Mouse (Mus musculus): ENCODE measurements around the gene Ppm1n. TPM values are rescaled to one million over a fixed set of nuclear protein-coding genes. Genes with fewer than 3 reads are reported as not detected.

Ppm1n gene
- 0.17 and 0.21 TPM in 2 replicates for polyA plus RNA-seq (2015; fragmentation: Nextera tagmentation; extraction: Ambion mirVana)

DNA sequence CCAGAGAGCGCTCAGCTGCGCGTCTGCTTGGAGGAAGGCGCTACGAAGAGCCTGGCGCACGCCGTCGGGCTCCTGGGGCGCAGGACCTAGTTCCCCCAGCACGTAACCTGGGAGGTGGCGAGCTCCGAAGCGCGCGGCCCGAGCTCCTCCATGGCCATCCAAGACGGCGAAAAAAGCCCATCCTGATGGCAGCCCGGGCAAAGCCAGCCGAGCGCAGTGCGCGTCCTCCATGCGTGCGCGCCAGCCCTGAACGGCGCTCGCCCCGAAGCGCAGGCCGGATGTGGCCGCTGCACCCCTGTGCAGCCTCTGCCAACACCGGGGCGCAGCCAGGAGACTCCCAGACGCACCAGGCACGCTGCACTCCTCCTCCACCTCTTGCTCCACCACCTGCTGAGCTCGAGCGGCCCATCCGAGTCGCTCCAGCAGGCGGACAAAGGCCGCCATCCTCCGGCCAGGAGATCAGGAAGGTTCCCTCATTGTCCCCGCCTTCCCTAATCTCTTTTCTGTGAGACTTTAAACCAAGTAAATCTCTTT, at the start of gene Ppm1n:
Gene Ppm1n, minus strand, starts transcription at position 484 of the 534 bp plus-strand sequence.
- Histone ChIP-seq H3K9ac (ENCODE audit: low read length) (no peak within 1 kb of the TSS), H3K27ac (replicated peaks) (no peak within 1 kb of the TSS), H3K4me3 (ENCODE audit: low read depth, low read length) (peak within 1 kb of the TSS; percentile 23), H3K27me3 (ENCODE audit: control insufficient read depth, insufficient read depth, low read length) (peaks cover 13% of the 10 kb centered on the region; the same call in 1 of the 2 replicates), H3K9me3 (ENCODE audit: control insufficient read depth, low read length) (no peaks in the 10 kb centered on the region), H3K36me3 (ENCODE audit: control insufficient read depth, insufficient read depth, low read length) (no peaks in the 10 kb centered on the region), H3K4me2 (replicated peaks; ENCODE audit: low read depth) (peak within 1 kb of the TSS; percentile 43), H3K4me1 (replicated peaks; ENCODE audit: control insufficient read depth, insufficient read depth) (no peaks in the 10 kb centered on the region)
- no peak for ATAC-seq (ENCODE audit: low FRiP score, low TSS enrichment)
- TF ChIP-seq EP300 (optimal IDR thresholded peaks at IDR 0.05) (no peak), CTCF (IDR thresholded peaks at IDR 0.05; ENCODE audit: low read depth) (0 out of 2 replicates have a peak, but pooled peaks have one; percentile 21)
- WGBS: under 1% methylated on average over 36 of the region's 46 CpGs
- DNase-seq (ENCODE audit: low spot score): no peak

DNA sequence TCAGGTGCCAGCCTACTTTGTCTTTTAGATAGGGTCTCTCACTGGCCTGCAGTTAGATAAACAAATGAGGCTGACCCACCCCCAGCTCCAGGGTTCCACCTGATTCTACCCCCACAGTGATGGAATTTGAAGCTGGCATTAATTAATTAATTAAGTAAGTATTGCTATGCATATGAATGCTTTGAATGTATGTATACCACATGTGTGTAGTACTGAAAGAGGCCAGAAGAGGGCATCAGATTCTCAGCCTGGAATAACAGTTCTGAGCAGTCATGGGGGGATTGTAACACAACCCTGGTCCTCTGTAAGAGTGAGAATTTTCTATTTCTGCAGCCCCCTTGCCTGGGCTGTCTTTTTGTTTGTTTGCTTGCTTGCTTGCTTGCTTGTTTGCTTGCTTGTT, 48.6 kb upstream of the Ppm1n start:
- H3K9ac ChIP-seq (ENCODE audit: low read length): no peak overlapping the region
- no peak overlapping the region for H3K4me3 ChIP-seq (ENCODE audit: low read depth, low read length)
- H3K4me1 ChIP-seq (replicated peaks; ENCODE audit: control insufficient read depth, insufficient read depth): peaks cover 3% of the 10 kb centered on the region; the same call in 1 of the 2 replicates
- DNase-seq (ENCODE audit: low spot score) (no peak), ATAC-seq (ENCODE audit: low FRiP score, low TSS enrichment) (no peak)
- no peaks in the 10 kb centered on the region for H3K36me3 ChIP-seq (ENCODE audit: control insufficient read depth, insufficient read depth, low read length)
- H3K9me3 ChIP-seq (ENCODE audit: control insufficient read depth, low read length): no peaks in the 10 kb centered on the region
- no peak overlapping the region for H3K27ac ChIP-seq (replicated peaks)
- H3K4me2 ChIP-seq (replicated peaks; ENCODE audit: low read depth): no peak overlapping the region
- no peaks in the 10 kb centered on the region for H3K27me3 ChIP-seq (ENCODE audit: control insufficient read depth, insufficient read depth, low read length)
- TF ChIP-seq CTCF (IDR thresholded peaks at IDR 0.05; ENCODE audit: low read depth): peak; percentile 59
- no peak for TF ChIP-seq EP300 (optimal IDR thresholded peaks at IDR 0.05)

DNA sequence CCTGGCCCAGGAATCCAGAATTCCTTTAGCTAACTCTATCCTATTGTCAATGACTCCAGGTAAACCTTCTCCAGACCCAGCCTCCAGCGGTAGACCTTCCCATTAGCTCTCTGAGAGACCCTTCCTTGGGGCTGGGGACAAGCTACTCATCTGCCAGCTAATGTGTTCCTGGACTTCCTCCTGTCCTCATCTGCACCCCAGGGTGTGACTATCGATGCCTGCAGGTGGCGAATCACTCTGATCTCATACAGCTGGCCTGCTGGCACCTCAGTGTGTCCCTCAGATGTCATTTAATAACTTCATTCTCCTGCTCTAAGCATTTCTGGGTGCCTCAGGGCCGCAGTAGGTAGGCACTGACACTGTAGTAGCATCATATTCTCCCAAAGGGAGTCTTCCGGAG, 47.9 kb upstream of the Ppm1n start:
- 72% methylated on average over 5 of the region's 5 CpGs for WGBS
- Histone ChIP-seq H3K27ac (replicated peaks) (peak overlapping the region; percentile 37; the same call in 1 of the 2 replicates), H3K4me1 (replicated peaks; ENCODE audit: control insufficient read depth, insufficient read depth) (peaks cover 3% of the 10 kb centered on the region; the same call in 1 of the 2 replicates), H3K27me3 (ENCODE audit: control insufficient read depth, insufficient read depth, low read length) (no peaks in the 10 kb centered on the region), H3K9ac (ENCODE audit: low read length) (no peak overlapping the region), H3K4me2 (replicated peaks; ENCODE audit: low read depth) (peak overlapping the region; percentile 73; the same call in 1 of the 2 replicates), H3K9me3 (ENCODE audit: control insufficient read depth, low read length) (no peaks in the 10 kb centered on the region), H3K36me3 (ENCODE audit: control insufficient read depth, insufficient read depth, low read length) (no peaks in the 10 kb centered on the region), H3K4me3 (ENCODE audit: low read depth, low read length) (no peak overlapping the region)
- ATAC-seq (ENCODE audit: low FRiP score, low TSS enrichment) (no peak), DNase-seq (ENCODE audit: low spot score) (no peak)
- TF ChIP-seq CTCF (IDR thresholded peaks at IDR 0.05; ENCODE audit: low read depth): no peak
- TF ChIP-seq EP300 (optimal IDR thresholded peaks at IDR 0.05): no peak

DNA sequence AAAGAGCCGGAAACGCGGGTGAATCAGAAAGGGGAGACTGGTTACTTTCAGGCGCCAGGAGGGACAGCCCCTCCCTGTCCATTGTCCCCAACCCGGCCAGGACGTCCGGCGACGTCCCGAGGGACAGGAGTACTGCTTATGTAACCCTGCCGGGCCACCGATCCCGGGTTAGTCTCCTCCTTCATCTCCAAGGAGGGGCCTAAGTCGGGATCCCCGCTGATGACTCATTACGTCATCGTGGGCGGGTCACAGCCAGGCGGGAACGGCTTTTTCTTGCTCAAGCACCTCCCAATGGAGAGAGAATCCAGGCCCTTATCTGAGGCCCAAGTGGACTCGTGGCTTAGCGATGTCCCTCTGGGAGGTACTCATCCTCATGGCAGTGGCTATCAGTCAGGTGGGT, 47.3 kb upstream of the Ppm1n start:
- Histone ChIP-seq H3K27me3 (ENCODE audit: control insufficient read depth, insufficient read depth, low read length) (no peaks in the 10 kb centered on the region), H3K4me2 (replicated peaks; ENCODE audit: low read depth) (peak overlapping the region; percentile 73), H3K36me3 (ENCODE audit: control insufficient read depth, insufficient read depth, low read length) (no peaks in the 10 kb centered on the region), H3K9me3 (ENCODE audit: control insufficient read depth, low read length) (no peaks in the 10 kb centered on the region), H3K27ac (replicated peaks) (peak overlapping the region; percentile 89), H3K9ac (ENCODE audit: low read length) (peak overlapping the region; percentile 53), H3K4me3 (ENCODE audit: low read depth, low read length) (peak overlapping the region; percentile 37), H3K4me1 (replicated peaks; ENCODE audit: control insufficient read depth, insufficient read depth) (peaks cover 3% of the 10 kb centered on the region; the same call in 1 of the 2 replicates)
- TF ChIP-seq CTCF (IDR thresholded peaks at IDR 0.05; ENCODE audit: low read depth) (peak; percentile 14; the same call in 1 of the 2 replicates), EP300 (optimal IDR thresholded peaks at IDR 0.05) (no peak)
- DNase-seq (ENCODE audit: low spot score) (peak; percentile 91), ATAC-seq (ENCODE audit: low FRiP score, low TSS enrichment) (peak; percentile 85)
- WGBS: under 1% methylated on average over 22 of the region's 22 CpGs

DNA sequence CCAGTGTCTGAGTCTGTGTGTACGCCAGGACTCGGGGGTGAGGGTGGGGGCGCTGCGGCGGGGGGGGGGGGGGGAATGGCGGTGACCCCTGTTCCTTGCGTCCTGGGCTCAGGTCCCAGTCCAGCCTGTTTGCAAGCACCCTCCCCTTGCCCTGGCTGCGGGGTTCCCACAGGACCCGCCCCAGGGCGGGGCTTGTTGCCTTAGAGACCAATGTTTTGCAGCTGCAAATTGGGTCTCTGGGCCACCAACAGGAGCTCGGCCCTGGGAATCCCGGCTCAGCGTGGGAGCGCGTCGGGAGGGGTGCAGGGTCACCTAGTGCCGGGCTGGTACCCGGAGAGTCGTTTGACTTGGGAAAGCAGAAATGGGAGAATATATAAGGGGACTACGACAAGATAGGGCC, 46.5 kb upstream of the Ppm1n start:
- peak overlapping the region; percentile 53; the same call in 1 of the 2 replicates for H3K9ac ChIP-seq (ENCODE audit: low read length)
- H3K4me1 ChIP-seq (replicated peaks; ENCODE audit: control insufficient read depth, insufficient read depth): peaks cover 3% of the 10 kb centered on the region; the same call in 1 of the 2 replicates
- H3K4me2 ChIP-seq (replicated peaks; ENCODE audit: low read depth): peak overlapping the region; percentile 73
- no peaks in the 10 kb centered on the region for H3K36me3 ChIP-seq (ENCODE audit: control insufficient read depth, insufficient read depth, low read length)
- ATAC-seq (ENCODE audit: low FRiP score, low TSS enrichment): peak; percentile 55
- no peak for TF ChIP-seq CTCF (IDR thresholded peaks at IDR 0.05; ENCODE audit: low read depth)
- TF ChIP-seq EP300 (optimal IDR thresholded peaks at IDR 0.05): no peak
- H3K4me3 ChIP-seq (ENCODE audit: low read depth, low read length): peak overlapping the region; percentile 37
- peak overlapping the region; percentile 89 for H3K27ac ChIP-seq (replicated peaks)
- no peaks in the 10 kb centered on the region for H3K9me3 ChIP-seq (ENCODE audit: control insufficient read depth, low read length)
- DNase-seq (ENCODE audit: low spot score): peak; percentile 90
- under 1% methylated on average over 20 of the region's 20 CpGs for WGBS
- H3K27me3 ChIP-seq (ENCODE audit: control insufficient read depth, insufficient read depth, low read length): no peaks in the 10 kb centered on the region

Data from stomach, postnatal 0 days (tissue).